Mouse (Mus musculus) gastrocnemius, adult 18-20 months (tissue): ENCODE measurements at regions not wholly inside any gene's neighbourhood (a gene's known extent, or its start where the extent isn't known, plus 50 kb on each side); places are given as distances from the start of the nearest gene placed in this dataset.

Source experiments
- DNase-seq: peaks from one replicate; pipeline ENCODE4 v3.0.0; 2021; ENCODE audit warnings: low spot score

DNA sequence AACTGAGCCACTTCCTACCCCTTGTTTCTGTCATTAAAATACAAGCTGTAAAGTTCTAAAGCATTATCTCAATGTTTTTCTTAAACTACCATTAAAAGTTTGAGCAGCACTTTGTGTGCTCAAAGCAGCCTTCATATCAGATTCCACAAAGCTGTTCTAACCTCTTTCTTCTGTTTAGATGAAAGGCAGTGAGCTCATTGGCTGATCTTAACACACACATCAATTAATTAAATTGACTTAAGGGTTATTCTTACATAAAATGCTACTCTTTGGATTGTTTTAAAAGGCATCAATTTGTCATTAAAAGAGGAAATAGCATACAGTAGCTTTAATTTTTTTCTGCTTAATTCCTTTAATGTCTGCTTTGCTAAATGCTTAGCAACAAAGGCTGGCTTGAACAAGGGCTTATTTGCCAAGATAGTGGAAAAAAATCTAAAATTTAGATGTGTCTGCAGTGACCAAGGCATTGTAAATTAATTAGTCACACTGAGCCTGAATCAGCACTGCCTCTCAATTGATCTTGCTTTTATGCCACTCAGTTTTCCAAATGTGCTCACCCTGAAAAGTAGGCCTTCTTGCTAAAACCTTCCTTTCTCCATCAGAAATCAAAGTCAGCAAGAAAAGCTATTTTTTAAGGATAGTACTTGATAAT lies 777.5 kb downstream of the Tmem114 start:
- DNase-seq = no peak

DNA sequence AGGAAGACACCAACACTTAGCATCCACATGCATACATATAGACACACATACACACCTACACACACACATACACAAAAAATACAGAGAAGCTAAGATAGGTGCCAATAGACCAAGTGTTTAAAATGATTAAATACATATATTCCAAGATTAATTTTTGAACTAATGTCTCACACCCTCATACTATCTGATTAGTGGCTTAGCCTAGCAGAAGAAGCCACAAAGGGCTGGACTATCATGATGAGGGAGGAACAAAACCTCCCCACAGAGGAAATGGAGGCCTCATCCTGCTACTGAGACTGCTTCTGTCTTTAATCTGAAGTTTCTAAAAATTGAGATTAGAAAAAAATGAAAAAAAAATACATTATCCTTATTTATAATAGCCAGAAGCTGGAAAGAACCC lies 780.6 kb downstream of the Tmem114 start:
- no peak for DNase-seq

DNA sequence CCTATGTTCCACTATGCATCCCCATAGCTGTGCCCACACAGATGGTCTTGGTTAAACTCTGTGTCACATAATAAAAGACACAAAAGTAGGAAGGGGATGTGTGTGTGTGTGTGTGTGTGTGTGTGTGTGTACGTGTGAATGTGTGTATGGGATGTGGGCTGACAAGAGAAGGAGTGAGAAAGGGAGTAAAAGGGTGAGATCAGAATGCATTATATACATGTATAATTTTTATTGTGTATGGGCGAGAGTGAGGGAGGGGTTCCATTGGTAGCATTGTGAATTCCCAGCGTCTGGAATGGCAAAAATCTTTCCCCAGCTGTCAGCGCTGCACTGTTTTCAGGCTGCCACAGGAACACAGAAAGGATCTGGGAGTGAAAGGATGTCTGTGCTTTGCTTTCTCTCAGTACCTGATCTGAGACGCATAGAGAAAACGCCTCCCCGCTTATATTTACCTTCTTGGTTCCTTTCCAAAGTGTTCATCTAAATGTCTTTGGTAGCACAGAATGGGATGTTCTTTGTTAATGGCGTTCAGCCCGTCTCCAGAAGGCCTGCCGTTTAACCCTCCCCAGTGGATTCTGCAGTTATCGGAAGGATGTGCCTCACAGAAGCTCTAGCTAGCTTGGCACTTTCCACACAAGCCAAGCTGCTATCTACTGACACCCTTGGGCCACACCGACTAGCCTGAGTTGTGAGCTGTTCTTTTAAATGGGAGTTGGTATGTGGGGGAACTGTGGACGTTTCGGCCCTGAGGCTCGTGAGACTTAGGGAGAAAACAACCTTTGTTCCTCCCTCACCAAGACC lies 785.8 kb downstream of the Tmem114 start:
- no peak for DNase-seq

DNA sequence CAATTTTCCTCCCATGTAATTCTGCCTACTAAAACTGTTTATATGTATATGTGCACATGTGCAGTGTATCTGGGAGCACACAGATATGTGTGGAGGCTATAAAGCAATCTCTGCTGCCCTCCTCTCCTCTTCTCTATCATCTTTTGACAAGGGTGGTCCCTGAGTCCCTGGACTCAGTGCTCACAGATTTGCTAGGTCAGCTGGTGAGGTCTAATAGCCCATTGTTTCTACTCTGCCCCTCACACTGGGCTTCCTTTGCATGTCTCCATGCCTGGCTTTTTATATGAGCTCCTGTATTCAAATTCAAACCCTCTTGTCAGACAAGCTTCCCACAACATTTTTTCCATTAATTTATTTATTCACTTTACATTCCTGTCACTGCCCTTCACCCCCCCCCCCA lies 786.9 kb downstream of the Tmem114 start:
- no peak for DNase-seq

DNA sequence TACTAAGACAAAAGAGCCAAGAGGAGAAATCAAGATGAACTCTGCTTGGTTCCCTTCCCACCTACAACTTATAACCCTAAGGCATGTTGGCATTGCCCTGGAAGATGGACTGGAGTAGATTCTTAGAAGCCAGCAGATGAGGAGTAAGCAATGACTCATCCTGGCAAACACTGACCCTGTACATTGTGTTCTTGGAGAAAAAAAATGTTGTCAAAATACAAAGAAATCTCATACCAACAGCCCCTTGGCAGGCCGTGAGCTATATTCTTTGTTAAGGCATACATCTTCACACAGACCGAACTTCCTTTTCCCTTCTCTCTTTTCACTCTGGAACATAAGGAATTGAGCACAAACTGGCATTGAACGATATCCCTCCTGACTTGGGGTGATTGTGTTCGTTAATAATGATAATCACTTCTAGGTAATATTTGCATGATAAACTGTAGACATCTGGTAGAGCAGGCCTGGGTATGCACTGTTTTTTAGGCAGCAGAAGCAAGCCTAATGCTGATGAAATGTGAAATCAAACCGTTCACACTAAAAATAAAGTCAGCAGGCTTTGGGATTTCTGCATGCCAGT lies 787.7 kb downstream of the Tmem114 start:
- DNase-seq = no peak

DNA sequence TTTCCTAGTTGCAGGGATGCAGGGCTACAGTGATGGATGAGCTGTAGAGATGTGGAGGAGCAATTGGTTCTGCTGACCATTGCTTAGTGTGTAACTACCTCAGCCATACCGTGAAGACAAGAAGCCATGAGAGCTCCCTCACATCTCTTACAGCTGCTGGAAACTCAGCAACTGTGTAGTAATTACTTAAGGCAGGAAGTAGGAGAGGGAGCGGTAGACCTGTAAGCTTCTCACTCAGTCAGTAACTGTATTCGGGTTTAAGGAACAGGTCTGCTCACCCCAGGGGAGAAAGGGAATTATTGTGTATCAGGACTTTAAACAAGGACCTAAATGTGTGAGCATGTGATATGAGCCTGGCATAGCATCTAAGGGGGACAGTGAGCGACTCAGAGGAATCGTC lies 788.6 kb downstream of the Tmem114 start:
- DNase-seq = no peak

DNA sequence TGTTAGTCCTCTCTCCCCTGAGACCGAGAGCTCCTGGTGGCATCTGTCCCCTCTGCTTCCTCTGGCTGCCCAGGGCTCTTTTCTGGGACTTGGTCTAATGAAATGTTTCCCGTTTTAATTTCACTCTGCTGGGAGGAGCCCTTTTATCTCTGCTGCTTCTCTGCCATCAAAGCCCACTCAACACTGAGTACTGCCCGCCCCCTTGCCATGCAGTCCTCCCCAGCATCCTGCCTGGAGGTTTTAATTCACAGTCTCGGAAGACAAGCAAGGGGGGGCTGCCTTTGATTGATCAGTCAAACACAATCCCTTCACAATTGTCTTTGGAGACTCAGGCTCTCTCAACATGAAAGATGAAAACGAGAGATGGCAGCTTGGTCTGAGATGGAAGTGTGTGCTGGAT lies 792.5 kb downstream of the Tmem114 start:
- no peak for DNase-seq

DNA sequence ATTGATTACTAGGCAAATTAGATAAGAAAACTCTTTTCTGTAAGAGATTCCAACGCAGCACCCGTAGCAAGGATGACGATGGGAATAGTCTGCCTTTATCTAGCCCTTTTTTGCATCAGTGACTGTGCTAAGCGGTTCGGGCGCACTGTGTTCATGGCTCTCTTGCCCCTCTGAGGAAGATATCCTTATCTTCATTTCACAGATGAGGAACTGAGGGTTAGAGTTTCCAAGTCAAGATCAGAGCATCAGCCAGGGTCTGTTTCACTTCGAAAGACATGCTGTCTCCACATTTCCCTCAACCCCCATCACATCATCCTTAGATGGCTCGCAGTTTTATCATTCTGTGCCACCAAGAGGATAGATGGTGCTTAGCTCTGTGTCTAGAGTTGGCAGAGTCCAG lies 796.6 kb downstream of the Tmem114 start:
- no peak for DNase-seq

DNA sequence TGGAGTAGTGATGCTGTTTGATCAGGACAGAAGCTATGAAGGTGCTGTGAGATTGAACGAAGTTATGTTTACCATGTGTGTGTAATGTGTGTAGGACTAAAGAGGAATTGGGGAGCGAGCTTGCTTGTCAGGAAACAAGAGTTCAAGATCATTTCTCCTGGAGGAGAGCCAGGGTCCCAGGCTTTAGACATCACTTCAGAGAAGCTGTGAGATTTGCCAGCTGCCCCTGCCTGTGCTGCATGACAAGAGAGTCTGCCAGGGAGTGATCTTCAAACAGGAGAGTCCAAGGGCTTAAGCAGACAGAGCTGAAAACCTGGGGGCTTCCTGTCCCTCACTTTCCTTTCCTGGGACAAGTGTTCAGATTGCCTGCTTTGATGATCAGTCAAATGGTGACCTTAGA lies 818.3 kb downstream of the Tmem114 start:
- DNase-seq = no peak

DNA sequence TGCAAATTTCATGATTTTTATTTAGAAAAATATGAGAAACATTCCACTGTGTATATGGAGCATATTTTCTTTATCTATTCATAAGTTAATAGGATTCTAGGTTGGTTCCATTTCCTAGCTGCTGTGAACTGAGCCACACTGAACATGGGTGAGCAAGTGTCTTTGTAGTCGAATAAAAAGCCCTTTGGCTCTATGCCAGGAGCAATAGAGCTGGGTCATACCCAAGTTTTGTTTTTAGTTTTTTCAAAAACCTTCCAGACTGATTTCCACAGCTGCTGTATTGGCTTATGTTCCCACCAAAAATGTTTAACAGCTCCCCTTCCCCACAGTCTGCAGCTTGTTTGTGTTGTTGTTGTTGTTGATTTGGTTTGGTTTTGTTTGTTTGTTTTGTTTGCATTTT lies 822.5 kb downstream of the Tmem114 start:
- no peak for DNase-seq

DNA sequence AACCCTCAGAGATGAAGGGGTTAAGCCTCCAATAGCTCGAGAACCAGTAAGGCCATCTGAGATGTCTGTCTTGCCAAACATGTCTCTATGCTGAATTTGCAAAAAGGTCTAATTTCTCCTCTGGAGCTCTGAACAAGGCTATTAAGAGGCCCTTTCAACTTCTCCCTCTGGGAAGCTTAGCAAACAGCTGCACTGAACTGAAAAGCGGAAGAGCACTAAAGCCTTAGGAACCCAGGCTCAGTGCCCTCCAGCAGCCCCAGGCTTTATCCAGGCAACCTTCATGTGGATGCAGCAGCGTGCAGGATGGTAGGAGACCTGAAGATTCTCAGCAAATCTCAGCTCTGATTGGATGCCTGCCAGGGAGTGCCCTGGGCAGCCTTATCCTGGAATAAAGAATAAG lies 850.1 kb downstream of the Tmem114 start:
- DNase-seq = no peak

DNA sequence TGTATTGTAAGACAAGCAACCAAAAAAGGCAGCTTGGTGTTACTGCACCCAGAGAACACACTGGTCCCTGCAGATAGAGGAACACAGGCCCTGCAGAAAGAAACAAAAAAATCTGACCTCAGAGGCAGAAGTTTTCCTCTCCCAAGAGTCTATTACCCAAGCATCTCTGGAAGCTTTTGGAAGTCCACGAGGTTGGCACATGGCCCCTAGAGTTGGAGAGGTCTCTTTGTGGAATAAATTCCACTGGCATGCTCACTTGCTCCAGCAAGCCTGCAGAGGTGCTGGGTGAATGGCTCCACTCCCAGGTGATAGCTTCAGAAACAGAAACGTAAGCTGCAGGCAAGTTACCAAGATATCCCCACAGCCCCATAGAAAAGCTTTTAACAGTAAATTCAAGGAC lies 864.1 kb downstream of the Tmem114 start:
- peak; percentile 38 for DNase-seq

DNA sequence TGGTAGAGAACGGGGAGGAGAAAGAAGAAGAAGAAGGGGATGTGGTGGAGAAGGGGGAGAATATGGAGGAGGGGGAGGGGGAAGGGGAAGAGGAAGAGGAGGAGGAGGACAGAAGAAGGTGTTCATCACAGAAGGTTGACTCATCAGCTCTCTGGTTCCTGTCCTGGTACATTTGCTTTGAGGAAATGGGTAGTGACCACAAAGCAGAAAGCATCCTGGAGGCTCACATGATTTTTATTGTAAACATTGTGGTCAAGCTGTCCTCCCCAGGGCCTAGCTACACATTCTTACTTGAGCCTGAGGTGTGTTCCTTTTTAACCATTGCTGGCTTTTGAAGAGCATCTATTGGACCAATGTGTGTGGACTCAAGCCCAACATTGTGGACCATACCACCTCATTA lies 865.8 kb downstream of the Tmem114 start:
- DNase-seq = no peak

DNA sequence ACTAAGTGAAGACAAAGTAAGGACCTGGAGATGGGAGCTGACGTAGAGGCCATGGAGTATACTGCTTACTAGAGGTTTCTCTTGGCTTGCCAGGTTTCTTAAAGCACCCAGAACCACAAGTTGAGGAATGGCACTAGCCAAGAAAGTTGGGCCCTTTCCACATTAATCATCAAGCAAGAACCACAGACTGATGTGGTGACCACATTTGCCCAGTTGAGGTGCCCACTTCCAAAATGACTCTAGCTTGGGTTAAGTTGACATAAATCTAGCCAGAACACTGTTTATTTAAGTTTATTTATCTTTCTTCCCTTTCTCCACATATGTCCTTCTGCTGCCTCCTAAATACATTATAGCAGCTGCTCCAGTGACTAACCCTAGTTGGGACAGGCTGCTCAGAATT lies 866.3 kb downstream of the Tmem114 start:
- no peak for DNase-seq

DNA sequence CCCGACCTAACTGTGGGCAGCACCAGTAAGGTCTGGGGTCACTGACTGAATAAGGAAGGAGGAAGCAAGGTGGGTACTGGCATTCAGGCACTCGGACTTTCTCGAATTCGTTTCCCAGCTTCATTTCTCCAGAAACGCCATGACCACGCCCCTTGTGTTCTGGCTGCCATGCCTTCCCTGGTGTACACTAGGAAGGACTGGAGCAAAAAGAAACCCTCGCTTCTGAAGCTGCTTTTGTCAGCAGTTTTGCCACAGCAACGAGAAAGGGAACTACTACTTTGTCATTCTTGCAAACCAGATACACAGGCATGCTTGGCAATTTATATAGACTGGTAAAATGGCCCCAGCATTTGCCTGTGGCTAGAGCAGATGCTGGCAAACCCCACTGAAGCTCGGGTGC lies 869.0 kb downstream of the Tmem114 start:
- DNase-seq = no peak

DNA sequence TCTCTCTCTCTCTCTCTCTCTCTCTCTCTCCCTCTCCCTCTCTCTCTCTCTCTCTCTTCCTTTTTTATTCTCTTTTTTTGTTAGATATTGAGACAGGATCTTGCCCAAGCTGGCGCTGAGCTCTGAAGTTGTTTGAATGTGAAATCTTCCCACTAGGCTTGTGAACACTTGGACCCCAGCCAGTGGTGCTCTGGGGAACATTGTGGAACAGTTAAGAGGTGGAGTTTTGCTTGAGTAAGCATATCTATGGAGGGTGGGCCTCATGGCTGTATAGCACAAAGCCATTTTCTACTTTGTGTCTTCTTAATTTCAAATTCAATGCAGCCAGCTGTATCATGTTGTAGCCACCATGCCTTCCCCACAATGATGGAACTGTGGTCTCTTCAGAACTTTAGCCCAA lies 875.4 kb downstream of the Tmem114 start:
- no peak for DNase-seq

DNA sequence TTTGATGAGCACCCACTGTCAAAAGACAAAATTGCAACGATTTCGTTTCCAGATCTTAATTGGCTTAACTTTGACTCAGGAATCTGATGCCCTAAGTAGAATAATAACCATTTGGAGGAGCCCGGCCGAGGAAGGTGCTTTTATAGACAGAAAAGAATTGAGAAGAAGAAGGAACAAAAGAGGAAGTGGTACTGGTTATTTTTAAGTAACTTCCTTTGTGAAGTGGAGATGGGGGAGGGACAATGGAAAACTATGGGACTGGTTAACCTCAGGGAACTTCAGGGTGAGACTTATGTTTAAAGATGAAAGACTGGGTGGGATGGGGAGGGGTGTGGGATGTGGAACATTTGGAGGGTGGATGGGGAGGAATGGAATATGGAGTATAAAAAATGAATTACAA lies 880.9 kb downstream of the Tmem114 start:
- DNase-seq = no peak

DNA sequence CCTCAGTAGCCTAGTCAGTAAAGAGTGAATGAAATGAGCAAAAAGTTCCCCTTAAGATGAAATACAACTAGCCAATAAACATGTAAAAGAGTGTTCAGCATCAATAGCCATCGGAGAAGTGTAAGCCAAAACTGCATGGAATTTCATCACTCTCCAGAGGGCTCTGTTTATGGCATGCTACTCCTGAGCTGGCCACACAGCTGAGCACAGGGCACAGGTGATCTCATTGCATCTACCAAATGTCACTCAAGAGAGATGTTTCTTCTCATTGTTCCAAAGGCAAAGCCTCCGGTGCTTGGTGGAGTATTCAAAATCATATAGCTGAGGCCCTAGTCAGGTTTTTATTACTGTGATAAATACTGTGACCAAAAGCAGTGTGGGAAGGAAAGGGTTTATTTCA lies 895.1 kb downstream of the Tmem114 start:
- DNase-seq = no peak

DNA sequence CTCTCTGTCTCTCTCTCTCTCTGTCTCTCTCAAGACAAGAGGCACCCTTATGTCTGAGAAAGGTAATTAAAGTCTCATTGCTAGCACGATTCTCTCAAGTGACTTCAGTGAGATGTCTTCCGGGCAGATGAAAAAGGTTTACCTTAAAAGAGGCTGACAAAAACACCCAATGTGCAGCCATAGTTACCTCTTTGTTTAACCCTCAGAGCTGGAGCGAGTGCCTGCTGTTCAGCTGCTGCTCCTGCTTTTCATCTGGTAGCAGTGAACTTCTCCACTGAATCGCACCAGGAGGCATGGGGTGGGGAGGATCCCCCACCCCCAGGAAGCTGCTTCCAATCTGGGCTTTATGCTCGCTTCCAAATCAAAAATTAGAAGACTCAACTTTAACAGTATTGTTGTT lies 896.0 kb downstream of the Tmem114 start:
- no peak for DNase-seq

DNA sequence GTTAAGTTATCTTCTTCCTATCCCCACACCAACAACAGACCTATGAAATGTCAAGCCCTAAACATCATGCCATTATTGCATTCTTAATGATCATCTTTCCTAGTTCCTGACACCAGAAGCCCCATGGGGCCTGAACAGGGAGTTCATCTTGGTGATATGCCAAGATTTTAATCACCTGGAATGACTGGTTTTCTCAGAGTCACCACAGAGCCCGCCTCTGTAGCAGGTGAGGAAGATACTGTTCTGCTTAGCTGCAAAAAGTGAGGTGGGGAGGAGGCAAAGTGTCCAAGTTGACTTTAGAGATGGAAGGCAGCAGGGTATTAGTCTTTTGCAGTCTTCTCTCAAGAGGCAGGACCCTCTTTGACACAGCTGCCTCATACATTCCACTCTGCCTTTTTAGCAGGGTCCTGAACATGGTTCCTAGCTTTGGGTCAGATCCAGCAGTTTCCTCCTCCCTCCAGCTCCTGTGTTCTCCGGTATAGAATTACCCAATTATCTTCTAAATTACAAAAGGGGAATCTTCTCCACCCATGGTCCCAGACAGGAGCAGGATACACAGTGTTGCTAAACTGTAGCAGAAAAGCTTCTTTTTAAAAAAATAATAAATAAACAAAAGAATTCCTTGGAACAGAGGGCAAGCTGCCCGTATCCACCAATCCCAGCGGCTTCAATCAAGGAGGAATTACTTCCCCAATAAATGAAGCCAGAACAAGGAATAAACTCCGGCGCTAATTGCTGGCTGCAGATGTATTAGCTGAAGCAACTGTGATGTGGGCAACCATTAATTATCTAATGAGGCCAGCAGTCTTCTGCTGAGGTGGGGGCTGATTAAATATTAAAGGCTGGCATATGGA lies 896.8 kb downstream of the Tmem114 start:
- no peak for DNase-seq

DNA sequence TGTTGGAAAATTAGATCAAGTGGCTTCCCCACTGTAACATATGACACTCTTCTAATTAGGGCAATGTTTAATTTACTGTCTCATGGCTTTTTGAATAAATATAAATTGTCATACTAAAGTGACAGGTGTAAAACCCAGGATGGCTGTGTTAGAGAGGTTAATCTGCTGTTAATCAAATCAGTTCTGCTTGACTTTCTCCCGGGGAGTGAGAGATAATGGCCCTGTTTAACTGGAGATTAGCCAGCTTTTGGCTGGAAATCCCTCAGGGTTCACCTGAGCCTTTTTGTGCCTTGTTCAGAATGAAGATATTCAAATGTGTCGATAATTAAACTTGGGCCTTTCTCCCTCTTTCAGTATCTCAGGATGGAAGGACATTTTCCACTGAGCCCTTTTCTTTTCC lies 906.2 kb downstream of the Tmem114 start:
- no peak for DNase-seq
